Mouse (Mus musculus) heart, embryonic 12.5 days (tissue): ENCODE results near the gene Nlk. TPM values are rescaled to one million over a fixed set of nuclear protein-coding genes. Genes with fewer than 3 reads are reported as not detected.

ENCODE experiments used
- ATAC-seq: fragments of 200-750 bp; cut with Nextera tagmentation; 2 replicates; pipeline ENCODE4 v1.8.0; 2017; ENCODE audit warnings: moderate TSS enrichment, moderate library complexity; ENCODE audit not compliant: insufficient number of reproducible peaks, low FRiP score
- H3K27ac ChIP-seq: fragments of 300-500 bp; sonication (generic); 2 replicates; pipeline ENCODE4 v1.5.1; 2016; ENCODE audit warnings: mild to moderate bottlenecking, moderate library complexity; ENCODE audit not compliant: poor library complexity, severe bottlenecking
- H3K27me3 ChIP-seq: fragments of 300-500 bp; sonication (generic); replicated peaks from 2 replicates; pipeline ENCODE4 v1.6.1; 2016; ENCODE audit warnings: mild to moderate bottlenecking, moderate library complexity
- H3K36me3 ChIP-seq: fragments of 300-500 bp; sonication (generic); 2 replicates; pipeline ENCODE4 v1.6.1; 2016; ENCODE audit warnings: mild to moderate bottlenecking, moderate library complexity
- H3K4me1 ChIP-seq: fragments of 300-500 bp; sonication (generic); replicated peaks from 2 replicates; pipeline ENCODE4 v1.6.1; 2016; ENCODE audit warnings: mild to moderate bottlenecking
- H3K4me2 ChIP-seq: fragments of 300-500 bp; sonication (generic); 2 replicates; pipeline ENCODE4 v1.6.1; 2016; ENCODE audit warnings: mild to moderate bottlenecking, moderate library complexity
- H3K4me3 ChIP-seq: fragments of 300-500 bp; sonication (generic); 2 replicates; pipeline ENCODE4 v1.5.1; 2016; ENCODE audit warnings: mild to moderate bottlenecking
- H3K9ac ChIP-seq: fragments of 300-500 bp; sonication (generic); 2 replicates; pipeline ENCODE4 v1.6.1; 2016; ENCODE audit warnings: mild to moderate bottlenecking, moderate library complexity
- H3K9me3 ChIP-seq: fragments of 300-500 bp; sonication (generic); replicated peaks from 2 replicates; pipeline ENCODE4 v1.6.1; 2016; ENCODE audit warnings: mild to moderate bottlenecking, moderate library complexity
- WGBS: fragments of 180-500 bp; shearing (Covaris S2); methylation state at CpG from one replicate; pipeline ENCODE4 v1.1.7; 2016; 5-methylcytosine and 5-hydroxymethylcytosine counted together
- polyA plus RNA-seq: library from polyadenylated mRNA; unstranded; fragments of >200 nt; fragmentation: Nextera tagmentation; extraction: Ambion mirVana; gene quantifications from 2 replicates; pipeline ENCODE4 v1.2.1, GENCODE M21; 2016

Gene Nlk
- 13.4 and 13.7 TPM in 2 replicates for polyA plus RNA-seq

GRCm38 (mm10) chr11:78696777-78697752 is at the start of gene Nlk:
Nlk (minus strand) TSS chr11:78697373.
- under 1% methylated on average over 45 of the region's 65 CpGs for WGBS
- peaks cover 8% of the 10 kb centered on the region; the same call in 1 of the 2 replicates for H3K36me3 ChIP-seq
- H3K9ac ChIP-seq: peak within 1 kb of the TSS; percentile 97

GRCm38 (mm10) chr11:78746264-78746663 is 49.1 kb upstream of the Nlk start:
- no peak overlapping the region for H3K4me3 ChIP-seq
- H3K9me3 ChIP-seq: no peaks in the 10 kb centered on the region
- H3K4me1 ChIP-seq: peaks cover 18% of the 10 kb centered on the region
- 80% methylated on average over 7 of the region's 7 CpGs for WGBS
- ATAC-seq: no peak
- peaks cover 10% of the 10 kb centered on the region for H3K36me3 ChIP-seq
- H3K27me3 ChIP-seq: no peaks in the 10 kb centered on the region
- H3K27ac ChIP-seq: no peak overlapping the region
- no peak overlapping the region for H3K4me2 ChIP-seq
- no peak overlapping the region for H3K9ac ChIP-seq

More at GRCm38 (mm10) chr11:78696777-78697752, at the start of gene Nlk:
- Histone ChIP-seq H3K4me3 (peak within 1 kb of the TSS; percentile 98), H3K4me2 (peak within 1 kb of the TSS; percentile 80), H3K27me3 (0 out of 2 replicates have a peak, but pooled peaks cover 3% of the 10 kb centered on the region), H3K9me3 (no peaks in the 10 kb centered on the region), H3K27ac (peak within 1 kb of the TSS; percentile 92), H3K4me1 (peaks cover 28% of the 10 kb centered on the region)
- ATAC-seq: peak; percentile 100

DNA sequence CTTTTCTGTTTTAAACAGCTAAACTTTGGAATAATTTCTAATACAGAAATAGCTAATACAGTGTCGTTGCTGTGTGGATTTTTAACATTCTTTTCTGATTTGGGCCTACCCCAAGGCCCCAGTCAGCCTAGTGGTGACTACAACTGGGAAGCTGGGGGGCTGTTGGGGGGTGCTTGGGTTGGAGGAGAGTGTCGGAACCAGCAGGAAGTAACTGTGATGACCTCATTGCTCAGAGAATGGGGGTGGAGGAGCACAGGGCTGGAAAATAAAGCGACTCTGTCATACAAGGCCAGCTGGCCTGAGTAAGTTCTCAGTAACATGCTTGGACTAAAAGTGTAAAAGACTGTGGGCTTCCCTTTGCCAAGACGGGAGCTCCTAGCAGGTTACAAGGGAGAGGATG is 48.3 kb upstream of the Nlk start:
- Histone ChIP-seq H3K27ac (peak overlapping the region; percentile 37; the same call in 1 of the 2 replicates), H3K9ac (no peak overlapping the region)
- 0 out of 2 replicates have a peak, but pooled peaks have one; percentile 36 for ATAC-seq

DNA sequence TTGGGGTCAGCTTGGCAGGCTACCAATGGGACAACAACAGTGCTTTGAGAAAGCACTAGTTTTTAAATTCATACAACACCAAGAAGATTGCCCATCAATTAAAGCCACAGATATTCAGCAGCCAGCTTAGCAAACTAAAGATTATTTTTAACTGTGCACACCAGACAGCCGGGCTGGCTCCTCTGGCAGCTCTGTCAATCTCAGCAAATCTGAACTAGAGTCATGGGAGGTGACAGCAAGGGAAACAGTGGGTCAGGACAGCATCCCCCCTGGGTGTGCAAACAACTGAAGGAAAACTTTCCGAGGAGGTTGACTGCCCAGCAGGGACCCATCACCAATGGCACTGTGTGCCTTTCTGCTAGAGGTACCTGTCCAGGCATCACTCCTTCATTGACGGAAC is 45.3 kb upstream of the Nlk start:
- Histone ChIP-seq H3K4me2 (no peak overlapping the region), H3K36me3 (no peaks in the 10 kb centered on the region), H3K9me3 (no peaks in the 10 kb centered on the region), H3K4me1 (peaks cover 11% of the 10 kb centered on the region; the same call in 1 of the 2 replicates), H3K27me3 (no peaks in the 10 kb centered on the region), H3K9ac (no peak overlapping the region), H3K4me3 (no peak overlapping the region), H3K27ac (no peak overlapping the region)
- no peak for ATAC-seq
- 53% methylated on average over 3 of the region's 3 CpGs for WGBS

More for the DNA sequence above, 48.3 kb upstream of the Nlk start:
- Histone ChIP-seq H3K4me3 (no peak overlapping the region), H3K9me3 (no peaks in the 10 kb centered on the region), H3K36me3 (peaks cover 10% of the 10 kb centered on the region), H3K4me2 (no peak overlapping the region), H3K4me1 (peaks cover 12% of the 10 kb centered on the region), H3K27me3 (no peaks in the 10 kb centered on the region)
- 38% methylated on average over 4 of the region's 4 CpGs for whole genome bisulfite sequencing

DNA sequence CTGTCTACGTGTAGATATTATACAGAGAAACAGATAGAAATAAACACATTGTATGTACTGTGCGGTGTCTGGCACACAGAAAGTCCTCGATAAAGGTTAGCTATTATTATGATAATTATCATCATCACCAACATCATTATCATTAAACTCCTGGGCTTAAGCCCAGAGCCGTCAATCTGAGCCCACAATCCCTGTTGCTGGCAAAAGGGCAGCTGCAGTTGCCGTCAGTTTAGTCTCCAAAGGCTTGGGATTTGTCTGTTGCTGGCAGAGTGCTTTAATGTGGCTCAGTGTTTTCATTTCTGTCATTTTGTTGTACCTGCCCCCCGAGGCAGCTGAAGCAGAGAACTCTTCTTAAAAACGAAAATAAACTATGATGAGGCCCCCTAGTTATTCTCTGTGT is 44.8 kb upstream of the Nlk start:
- WGBS: 73% methylated on average over 7 of the region's 7 CpGs
- Histone ChIP-seq H3K27me3 (no peaks in the 10 kb centered on the region), H3K4me3 (no peak overlapping the region), H3K4me2 (no peak overlapping the region), H3K9ac (no peak overlapping the region), H3K27ac (no peak overlapping the region), H3K36me3 (no peaks in the 10 kb centered on the region), H3K4me1 (peaks cover 11% of the 10 kb centered on the region; the same call in 1 of the 2 replicates), H3K9me3 (no peaks in the 10 kb centered on the region)
- ATAC-seq: no peak

DNA sequence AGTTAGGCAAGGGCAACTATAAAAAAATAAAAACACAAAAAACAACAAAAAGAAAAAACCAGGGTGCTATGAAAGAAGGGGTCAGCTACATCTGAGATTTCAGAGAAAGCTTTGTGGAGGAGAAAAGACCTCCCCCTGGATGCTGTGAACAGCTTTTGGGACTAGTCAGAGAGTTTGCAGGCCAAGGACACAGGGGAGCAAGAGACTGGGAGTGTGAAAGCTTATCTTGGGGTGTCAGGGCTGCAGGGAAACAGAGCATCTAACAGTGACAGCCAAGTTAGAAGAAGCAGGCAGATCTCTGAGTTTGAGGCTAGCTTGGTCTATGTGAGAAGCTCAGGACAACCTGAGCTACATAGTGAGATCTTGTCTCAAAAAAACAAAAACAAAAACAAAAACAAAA is 42.2 kb upstream of the Nlk start:
- Histone ChIP-seq H3K36me3 (no peaks in the 10 kb centered on the region), H3K9me3 (no peaks in the 10 kb centered on the region), H3K27me3 (no peaks in the 10 kb centered on the region), H3K9ac (no peak overlapping the region), H3K4me2 (no peak overlapping the region), H3K27ac (no peak overlapping the region), H3K4me1 (no peaks in the 10 kb centered on the region), H3K4me3 (no peak overlapping the region)
- no peak for ATAC-seq

- no peaks in the 10 kb centered on the region for H3K9me3 ChIP-seq
- no peaks in the 10 kb centered on the region for H3K36me3 ChIP-seq
- no peaks in the 10 kb centered on the region for H3K4me1 ChIP-seq
- ATAC-seq: no peak
- no peak overlapping the region for H3K9ac ChIP-seq
- WGBS: 66% methylated on average over 3 of the region's 3 CpGs
- H3K27me3 ChIP-seq: no peaks in the 10 kb centered on the region
- no peak overlapping the region for H3K4me3 ChIP-seq
- no peak overlapping the region for H3K4me2 ChIP-seq
- H3K27ac ChIP-seq: no peak overlapping the region
Observed at GRCm38 (mm10) chr11:78736877-78737408, 39.8 kb upstream of the Nlk start.

DNA sequence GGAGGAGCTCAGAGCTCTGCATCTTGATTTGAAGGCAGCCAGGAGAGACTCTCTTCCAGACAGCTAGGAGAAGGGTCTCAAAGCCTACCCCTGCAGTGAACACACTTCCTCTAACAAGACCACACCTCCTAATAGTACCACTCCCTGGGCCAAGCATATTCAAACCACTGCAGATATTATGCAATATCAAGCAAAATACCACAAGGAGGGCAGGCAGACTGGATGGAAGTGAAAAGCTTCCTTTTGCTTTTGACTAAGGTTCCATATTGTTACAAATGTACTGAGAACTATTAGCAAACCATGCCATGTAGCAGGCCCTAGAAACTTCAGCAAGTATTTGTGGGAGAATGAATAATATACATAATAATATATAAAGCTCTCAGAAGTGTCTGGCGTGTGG is 38.0 kb upstream of the Nlk start:
- no peak overlapping the region for H3K4me2 ChIP-seq

GRCm38 (mm10) chr11:78732619-78733018 is 35.4 kb upstream of the Nlk start:
- no peak for ATAC-seq
- Histone ChIP-seq H3K27ac (no peak overlapping the region), H3K9me3 (no peaks in the 10 kb centered on the region), H3K27me3 (no peaks in the 10 kb centered on the region), H3K4me2 (no peak overlapping the region), H3K4me1 (no peaks in the 10 kb centered on the region), H3K36me3 (no peaks in the 10 kb centered on the region), H3K9ac (no peak overlapping the region), H3K4me3 (no peak overlapping the region)
- WGBS: 60% methylated on average over 6 of the region's 6 CpGs

More for the DNA sequence above, 38.0 kb upstream of the Nlk start:
- WGBS: 85% methylated on average over 1 of the region's 1 CpGs
- ATAC-seq: no peak
- no peak overlapping the region for H3K27ac ChIP-seq
- H3K9me3 ChIP-seq: no peaks in the 10 kb centered on the region
- H3K36me3 ChIP-seq: no peaks in the 10 kb centered on the region
- no peak overlapping the region for H3K4me3 ChIP-seq
- H3K27me3 ChIP-seq: no peaks in the 10 kb centered on the region
- no peaks in the 10 kb centered on the region for H3K4me1 ChIP-seq
- no peak overlapping the region for H3K9ac ChIP-seq

GRCm38 (mm10) chr11:78730902-78731301 is 33.7 kb upstream of the Nlk start:
- H3K27me3 ChIP-seq: no peaks in the 10 kb centered on the region
- no peaks in the 10 kb centered on the region for H3K4me1 ChIP-seq
- no peak for ATAC-seq
- WGBS: 16% methylated on average over 2 of the region's 2 CpGs
- no peaks in the 10 kb centered on the region for H3K9me3 ChIP-seq
- H3K4me2 ChIP-seq: no peak overlapping the region
- H3K4me3 ChIP-seq: no peak overlapping the region
- H3K27ac ChIP-seq: no peak overlapping the region
- no peaks in the 10 kb centered on the region for H3K36me3 ChIP-seq
- no peak overlapping the region for H3K9ac ChIP-seq

DNA sequence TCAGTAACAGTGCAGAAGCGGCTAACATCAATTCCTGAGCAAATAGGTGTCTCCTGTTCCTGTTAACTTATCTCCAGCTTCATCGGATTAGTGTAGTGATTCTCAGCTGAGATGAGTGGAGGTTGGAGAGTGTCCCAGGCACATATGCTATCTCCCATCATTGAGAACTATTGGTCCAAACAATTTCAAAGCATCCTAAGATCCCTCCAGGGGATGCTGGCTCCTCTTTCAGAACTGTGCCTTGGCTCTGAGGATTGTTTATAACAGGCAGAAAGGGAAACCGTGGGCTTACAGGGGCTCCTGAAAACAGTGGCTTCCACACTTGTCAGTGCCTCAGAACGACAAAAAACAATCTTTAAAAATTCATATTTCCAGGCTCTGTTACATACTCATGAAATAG is 30.9 kb upstream of the Nlk start:
- H3K9me3 ChIP-seq: no peaks in the 10 kb centered on the region
- H3K27me3 ChIP-seq: no peaks in the 10 kb centered on the region
- 62% methylated on average over 4 of the region's 4 CpGs for WGBS
- H3K9ac ChIP-seq: no peak overlapping the region
- H3K4me2 ChIP-seq: no peak overlapping the region
- no peak overlapping the region for H3K4me3 ChIP-seq
- H3K27ac ChIP-seq: no peak overlapping the region
- H3K4me1 ChIP-seq: no peaks in the 10 kb centered on the region
- no peak for ATAC-seq
- H3K36me3 ChIP-seq: no peaks in the 10 kb centered on the region
